Mouse (Mus musculus): ENCODE results near the gene Galr3.

DNA sequence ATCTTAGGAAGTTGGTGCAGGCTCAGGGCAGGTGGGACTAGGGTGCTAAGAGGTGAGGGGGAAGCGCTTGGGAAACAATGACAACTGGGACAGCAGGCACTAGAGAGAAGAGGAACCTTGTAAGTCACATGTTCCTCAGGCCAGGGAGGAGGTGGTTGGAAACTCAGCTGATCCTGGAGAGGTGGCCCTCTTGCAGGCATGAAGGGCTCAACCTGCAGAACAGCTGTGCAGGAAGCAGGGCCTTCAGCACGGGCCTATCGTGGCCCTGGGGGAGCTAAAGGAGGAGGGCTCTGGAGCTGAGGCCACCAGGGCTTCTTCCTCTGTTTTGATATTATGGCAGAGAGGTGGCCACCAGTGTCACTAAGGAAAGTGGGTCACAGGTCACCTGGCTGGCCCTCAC lies 45.0 kb upstream of the Galr3 start:
- TF ChIP-seq GATA1 (IDR thresholded peaks at IDR 0.05; ENCODE audit: borderline replicate concordance, low read length) (no peak), FLI1 (IDR thresholded peaks at IDR 0.05; ENCODE audit: low read length) (no peak)

Measured in megakaryocyte, embryonic 14.5 days (primary cell).